Mouse (Mus musculus) liver, embryonic 11.5 days (tissue): ENCODE data around the gene Aimp2. TPM values are rescaled to one million over a fixed set of nuclear protein-coding genes. Genes with fewer than 3 reads are reported as not detected.
A peak's percentile ranks its signal among the peaks of the same experiment; 100 is the strongest.

Source experiments
- ATAC-seq: fragments of 200-750 bp; cut with Nextera tagmentation; replicated peaks from 2 replicates; pipeline ENCODE4 v1.8.0; 2017; ENCODE audit warnings: moderate number of reproducible peaks, mild to moderate bottlenecking, moderate TSS enrichment, moderate library complexity; ENCODE audit not compliant: low FRiP score
- DNase-seq: peaks from one replicate; pipeline ENCODE4 v3.0.0-alpha.2; 2017; ENCODE audit warnings: low spot score
- H3K27ac ChIP-seq: fragments of 300-500 bp; sonication (generic); 2 replicates; pipeline ENCODE4 v1.5.1; 2014; ENCODE audit warnings: mild to moderate bottlenecking, low read depth, low read length, control low read depth
- H3K27me3 ChIP-seq: fragments of 300-500 bp; sonication (generic); replicated peaks from 2 replicates; pipeline ENCODE4 v1.6.1; 2014; ENCODE audit warnings: low read length, mixed read lengths; ENCODE audit not compliant: control insufficient read depth, insufficient read depth
- H3K36me3 ChIP-seq: fragments of 300-500 bp; sonication (generic); 2 replicates; pipeline ENCODE4 v1.6.1; 2014; ENCODE audit warnings: mild to moderate bottlenecking, low read length, moderate library complexity, mixed read lengths; ENCODE audit not compliant: control insufficient read depth, insufficient read depth
- H3K4me1 ChIP-seq: fragments of 300-500 bp; sonication (generic); replicated peaks from 2 replicates; pipeline ENCODE4 v1.6.1; 2014; ENCODE audit warnings: low read length, mixed read lengths; ENCODE audit not compliant: control insufficient read depth, insufficient read depth
- H3K4me2 ChIP-seq: fragments of 300-500 bp; sonication (generic); 2 replicates; pipeline ENCODE4 v1.6.1; 2014; ENCODE audit warnings: mild to moderate bottlenecking, control low read depth, moderate library complexity
- H3K4me3 ChIP-seq: fragments of 300-500 bp; sonication (generic); 2 replicates; pipeline ENCODE4 v1.5.1; 2014; ENCODE audit warnings: low read depth, low read length, control low read depth
- H3K9ac ChIP-seq: fragments of 300-500 bp; sonication (generic); 2 replicates; pipeline ENCODE4 v1.6.1; 2014; ENCODE audit warnings: low read depth, low read length, control low read depth
- H3K9me3 ChIP-seq: fragments of 300-500 bp; sonication (generic); 2 replicates; pipeline ENCODE4 v1.6.1; 2016; ENCODE audit warnings: low read length, inconsistent platforms, mixed read lengths; ENCODE audit not compliant: control insufficient read depth
- WGBS: fragments of 180-500 bp; shearing (Covaris S2); extraction: QIAGEN DNeasy Blood & Tissue Kit; methylation state at CpG from one replicate; pipeline ENCODE4 v1.1.7; 2014; 5-methylcytosine and 5-hydroxymethylcytosine counted together
- polyA plus RNA-seq: library from polyadenylated mRNA; unstranded; fragments of >200 nt; fragmentation: Nextera tagmentation; extraction: Ambion mirVana; gene quantifications from 2 replicates; pipeline ENCODE4 v1.2.1, GENCODE M21; 2014

The Aimp2 gene
- polyA plus RNA-seq, 1 experiment from 2014 or later: 126 TPM

- H3K36me3 ChIP-seq: peaks cover 21% of the 10 kb centered on the region
- no peaks in the 10 kb centered on the region for H3K27me3 ChIP-seq
- no peaks in the 10 kb centered on the region for H3K9me3 ChIP-seq
- H3K4me2 ChIP-seq: no peak overlapping the region
- H3K9ac ChIP-seq: no peak overlapping the region
- no peaks in the 10 kb centered on the region for H3K4me1 ChIP-seq
- no peak overlapping the region for H3K4me3 ChIP-seq
- 93% methylated on average over 9 of the region's 9 CpGs for WGBS
- ATAC-seq: no peak
- H3K27ac ChIP-seq: no peak overlapping the region
- DNase-seq: no peak
Measured at GRCm38 (mm10) chr5:143916221-143916620, 6.6 kb upstream of the Aimp2 start.

GRCm38 (mm10) chr5:143908926-143909325 is 721 bp downstream of the Aimp2 start:
- Histone ChIP-seq H3K27me3 (no peaks in the 10 kb centered on the region), H3K36me3 (peaks cover 16% of the 10 kb centered on the region), H3K9me3 (no peaks in the 10 kb centered on the region), H3K4me1 (peaks cover 20% of the 10 kb centered on the region), H3K27ac (peak overlapping the region; percentile 90), H3K4me3 (peak overlapping the region; percentile 71), H3K9ac (peak overlapping the region; percentile 64), H3K4me2 (peak overlapping the region; percentile 88)
- ATAC-seq (peak; percentile 35; the same call in 1 of the 2 replicates), DNase-seq (no peak)
- 2% methylated on average over 9 of the region's 9 CpGs for WGBS

- Histone ChIP-seq H3K9ac (no peak overlapping the region), H3K27me3 (no peaks in the 10 kb centered on the region), H3K27ac (no peak overlapping the region), H3K4me1 (peaks cover 20% of the 10 kb centered on the region), H3K36me3 (peaks cover 36% of the 10 kb centered on the region), H3K4me2 (no peak overlapping the region), H3K9me3 (no peaks in the 10 kb centered on the region), H3K4me3 (no peak overlapping the region)
- DNase-seq (no peak), ATAC-seq (no peak)
- 85% methylated on average over 8 of the region's 8 CpGs for WGBS
Measured at GRCm38 (mm10) chr5:143906429-143906828, 3.2 kb downstream of the Aimp2 start.

GRCm38 (mm10) chr5:143903813-143904212 is 5.8 kb downstream of the Aimp2 start:
- H3K27ac ChIP-seq: peak overlapping the region; percentile 50; the same call in 1 of the 2 replicates
- H3K4me1 ChIP-seq: peaks cover 16% of the 10 kb centered on the region
- H3K36me3 ChIP-seq: peaks cover 46% of the 10 kb centered on the region
- no peak overlapping the region for H3K4me2 ChIP-seq
- no peaks in the 10 kb centered on the region for H3K9me3 ChIP-seq
- no peaks in the 10 kb centered on the region for H3K27me3 ChIP-seq
- no peak overlapping the region for H3K9ac ChIP-seq
- no peak overlapping the region for H3K4me3 ChIP-seq
- 57% methylated on average over 4 of the region's 4 CpGs for WGBS
- peak; percentile 85 for ATAC-seq
- no peak for DNase-seq

- no peaks in the 10 kb centered on the region for H3K9me3 ChIP-seq
- H3K9ac ChIP-seq: no peak overlapping the region
- DNase-seq (no peak), ATAC-seq (no peak)
- H3K4me3 ChIP-seq: no peak overlapping the region
- no peak overlapping the region for H3K27ac ChIP-seq
- no peak overlapping the region for H3K4me2 ChIP-seq
- peaks cover 4% of the 10 kb centered on the region for H3K4me1 ChIP-seq
- WGBS: 85% methylated on average over 3 of the region's 3 CpGs
- peaks cover 56% of the 10 kb centered on the region for H3K36me3 ChIP-seq
- no peaks in the 10 kb centered on the region for H3K27me3 ChIP-seq
Measured at GRCm38 (mm10) chr5:143902111-143902510, 7.5 kb downstream of the Aimp2 start.

GRCm38 (mm10) chr5:143897635-143898330 is 11.9 kb downstream of the Aimp2 start, which contains the start of gene Ankrd61:
Ankrd61 (minus strand) TSS chr5:143897685.
- DNase-seq (no peak), ATAC-seq (no peak)
- no peak within 1 kb of the TSS for H3K4me3 ChIP-seq
- H3K4me2 ChIP-seq: no peak within 1 kb of the TSS
- no peaks in the 10 kb centered on the region for H3K27me3 ChIP-seq
- no peak within 1 kb of the TSS for H3K27ac ChIP-seq
- 87% methylated on average over 14 of the region's 14 CpGs for WGBS
- H3K9me3 ChIP-seq: no peaks in the 10 kb centered on the region
- no peak within 1 kb of the TSS for H3K9ac ChIP-seq
- H3K36me3 ChIP-seq: peaks cover 42% of the 10 kb centered on the region
- H3K4me1 ChIP-seq: peaks cover 4% of the 10 kb centered on the region

- 60% methylated on average over 5 of the region's 5 CpGs for WGBS
- H3K4me1 ChIP-seq: peaks cover 20% of the 10 kb centered on the region
- H3K9me3 ChIP-seq: no peaks in the 10 kb centered on the region
- H3K27ac ChIP-seq: no peak overlapping the region
- no peak for DNase-seq
- H3K4me2 ChIP-seq: no peak overlapping the region
- H3K9ac ChIP-seq: no peak overlapping the region
- ATAC-seq: peak; percentile 80
- H3K27me3 ChIP-seq: no peaks in the 10 kb centered on the region
- H3K36me3 ChIP-seq: peaks cover 44% of the 10 kb centered on the region
- H3K4me3 ChIP-seq: no peak overlapping the region
Measured at GRCm38 (mm10) chr5:143893396-143893795, 16.3 kb downstream of the Aimp2 start.

GRCm38 (mm10) chr5:143892255-143892886 is 17.3 kb downstream of the Aimp2 start:
- DNase-seq (no peak), ATAC-seq (peak; percentile 69)
- Histone ChIP-seq H3K4me1 (peaks cover 20% of the 10 kb centered on the region), H3K27me3 (no peaks in the 10 kb centered on the region), H3K27ac (no peak overlapping the region; the same call in 1 of the 2 replicates), H3K36me3 (peaks cover 39% of the 10 kb centered on the region), H3K9me3 (no peaks in the 10 kb centered on the region), H3K9ac (0 out of 2 replicates have a peak overlapping the region, but pooled peaks have one; percentile 14), H3K4me3 (no peak overlapping the region), H3K4me2 (peak overlapping the region; percentile 6; the same call in 1 of the 2 replicates)
- 52% methylated on average over 9 of the region's 9 CpGs for WGBS
